Mouse (Mus musculus): ENCODE measurements around the gene Hcar2.

DNA sequence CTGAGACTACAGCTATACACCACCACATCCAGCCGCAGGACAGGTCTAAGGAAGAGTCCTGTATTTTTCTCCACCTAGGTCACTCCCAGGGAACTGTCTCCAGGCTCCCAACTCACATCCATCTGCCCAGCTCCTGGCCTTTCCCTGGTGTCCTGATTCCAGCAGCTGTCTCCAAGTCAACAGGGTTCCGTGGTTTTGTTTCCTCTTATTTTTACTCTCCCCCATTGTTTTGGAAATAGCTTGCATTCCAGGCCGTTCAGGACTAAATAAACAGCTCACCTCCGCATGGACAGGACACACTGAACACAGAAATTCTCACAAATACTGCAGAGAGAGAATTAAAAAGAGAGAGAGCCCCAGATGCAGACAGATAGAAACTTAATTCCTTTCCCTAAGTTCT, 27.9 kb downstream of the Hcar2 start:
- no peak for TF ChIP-seq POLR2A (IDR thresholded peaks at IDR 0.05; ENCODE audit: borderline replicate concordance, low read depth, low read length)
- no peak for TF ChIP-seq CTCF (IDR thresholded peaks at IDR 0.05; ENCODE audit: low read depth, low read length)

Data from bone marrow macrophage, adult 2 months (primary cell).